Mouse (Mus musculus) forebrain, embryonic 16.5 days (tissue): ENCODE measurements around the gene Itch. TPM values are rescaled to one million over a fixed set of nuclear protein-coding genes. Genes with fewer than 3 reads are reported as not detected.

Experiments used
- ATAC-seq: fragments of 200-750 bp; cut with Nextera tagmentation; 2 replicates; pipeline ENCODE4 v1.8.0; 2017; ENCODE audit warnings: mild to moderate bottlenecking, moderate library complexity
- H3K27ac ChIP-seq: fragments of 300-500 bp; sonication (generic); 2 replicates; pipeline ENCODE4 v1.5.1; 2014; ENCODE audit warnings: low read length, control low read depth
- H3K27me3 ChIP-seq: fragments of 300-500 bp; sonication (generic); replicated peaks from 2 replicates; pipeline ENCODE4 v1.6.1; 2014; ENCODE audit warnings: low read length; ENCODE audit not compliant: control insufficient read depth, insufficient read depth
- H3K36me3 ChIP-seq: fragments of 300-500 bp; sonication (generic); 2 replicates; pipeline ENCODE4 v1.6.1; 2014; ENCODE audit not compliant: control insufficient read depth, insufficient read depth
- H3K4me1 ChIP-seq: fragments of 300-500 bp; sonication (generic); replicated peaks from 2 replicates; pipeline ENCODE4 v1.6.1; 2014; ENCODE audit warnings: low read length; ENCODE audit not compliant: control insufficient read depth, insufficient read depth
- H3K4me2 ChIP-seq: fragments of 300-500 bp; sonication (generic); 2 replicates; pipeline ENCODE4 v1.6.1; 2014; ENCODE audit warnings: mild to moderate bottlenecking, low read length, control low read depth
- H3K4me3 ChIP-seq: fragments of 300-500 bp; sonication (generic); replicated peaks from 2 replicates; pipeline ENCODE4 v1.5.1; 2014; ENCODE audit warnings: mild to moderate bottlenecking, low read length, control low read depth
- H3K9ac ChIP-seq: fragments of 300-500 bp; sonication (generic); replicated peaks from 2 replicates; pipeline ENCODE4 v1.6.1; 2014; ENCODE audit warnings: low read depth, low read length, control low read depth
- H3K9me3 ChIP-seq: fragments of 300-500 bp; sonication (generic); 2 replicates; pipeline ENCODE4 v1.6.1; 2016; ENCODE audit warnings: low read length; ENCODE audit not compliant: control insufficient read depth
- WGBS: fragments of 180-500 bp; shearing (Covaris S2); extraction: QIAGEN DNeasy Blood & Tissue Kit; methylation state at CpG from one replicate; pipeline ENCODE4 v1.1.7; 2014; 5-methylcytosine and 5-hydroxymethylcytosine counted together
- polyA plus RNA-seq: library from polyadenylated mRNA; unstranded; fragments of >200 nt; fragmentation: Nextera tagmentation; extraction: Ambion mirVana; gene quantifications from 2 replicates; pipeline ENCODE4 v1.2.1, GENCODE M21; 2015

The Itch gene
- polyA plus RNA-seq, 1 experiment from 2014 or later = 53.1 TPM

GRCm38 (mm10) chr2:155240915-155241314 lies 107.6 kb downstream of the Itch start:
- peaks cover 21% of the 10 kb centered on the region for H3K4me1 ChIP-seq
- no peaks in the 10 kb centered on the region for H3K9me3 ChIP-seq
- H3K27ac ChIP-seq = no peak overlapping the region
- ATAC-seq = no peak
- H3K4me3 ChIP-seq = no peak overlapping the region
- peaks cover 16% of the 10 kb centered on the region; the same call in 1 of the 2 replicates for H3K36me3 ChIP-seq
- no peaks in the 10 kb centered on the region for H3K27me3 ChIP-seq
- H3K4me2 ChIP-seq = no peak overlapping the region
- no peak overlapping the region for H3K9ac ChIP-seq
- 86% methylated on average over 4 of the region's 4 CpGs for WGBS

GRCm38 (mm10) chr2:155242296-155242855 lies 109.1 kb downstream of the Itch start:
- H3K9me3 ChIP-seq = no peaks in the 10 kb centered on the region
- H3K4me2 ChIP-seq = no peak overlapping the region
- peaks cover 17% of the 10 kb centered on the region for H3K4me1 ChIP-seq
- peaks cover 22% of the 10 kb centered on the region for H3K36me3 ChIP-seq
- H3K27me3 ChIP-seq = no peaks in the 10 kb centered on the region
- no peak overlapping the region for H3K27ac ChIP-seq
- H3K4me3 ChIP-seq = no peak overlapping the region
- no peak for ATAC-seq
- 90% methylated on average over 7 of the region's 7 CpGs for WGBS
- H3K9ac ChIP-seq = no peak overlapping the region

- 94% methylated on average over 4 of the region's 4 CpGs for WGBS
- Histone ChIP-seq H3K9me3 (no peaks in the 10 kb centered on the region), H3K4me3 (no peak overlapping the region), H3K4me1 (no peaks in the 10 kb centered on the region), H3K9ac (no peak overlapping the region), H3K27ac (no peak overlapping the region), H3K27me3 (no peaks in the 10 kb centered on the region), H3K4me2 (no peak overlapping the region), H3K36me3 (peaks cover 59% of the 10 kb centered on the region)
- ATAC-seq = no peak
Measured at GRCm38 (mm10) chr2:155246231-155246630, 112.9 kb downstream of the Itch start.

- H3K36me3 ChIP-seq = peaks cover 62% of the 10 kb centered on the region
- no peaks in the 10 kb centered on the region for H3K4me1 ChIP-seq
- no peak overlapping the region for H3K9ac ChIP-seq
- WGBS = 90% methylated on average over 1 of the region's 1 CpGs
- H3K4me2 ChIP-seq = no peak overlapping the region
- ATAC-seq = no peak
- H3K4me3 ChIP-seq = no peak overlapping the region
- no peaks in the 10 kb centered on the region for H3K9me3 ChIP-seq
- no peak overlapping the region for H3K27ac ChIP-seq
- H3K27me3 ChIP-seq = no peaks in the 10 kb centered on the region
Measured at GRCm38 (mm10) chr2:155248206-155248605, 114.9 kb downstream of the Itch start.

- H3K9ac ChIP-seq = no peak overlapping the region
- H3K27ac ChIP-seq = no peak overlapping the region
- H3K4me3 ChIP-seq = no peak overlapping the region
- no peaks in the 10 kb centered on the region for H3K9me3 ChIP-seq
- no peaks in the 10 kb centered on the region for H3K4me1 ChIP-seq
- H3K36me3 ChIP-seq = peaks cover 61% of the 10 kb centered on the region
- H3K27me3 ChIP-seq = no peaks in the 10 kb centered on the region
- ATAC-seq = no peak
- H3K4me2 ChIP-seq = no peak overlapping the region
- 85% methylated on average over 2 of the region's 2 CpGs for WGBS
Measured at GRCm38 (mm10) chr2:155248718-155249117, 115.4 kb downstream of the Itch start.

- H3K4me2 ChIP-seq = no peak overlapping the region
- H3K9ac ChIP-seq = no peak overlapping the region
- peaks cover 55% of the 10 kb centered on the region for H3K36me3 ChIP-seq
- H3K4me1 ChIP-seq = no peaks in the 10 kb centered on the region
- ATAC-seq = no peak
- no peak overlapping the region for H3K27ac ChIP-seq
- no peaks in the 10 kb centered on the region for H3K27me3 ChIP-seq
- H3K9me3 ChIP-seq = no peaks in the 10 kb centered on the region
- H3K4me3 ChIP-seq = no peak overlapping the region
- 94% methylated on average over 5 of the region's 5 CpGs for WGBS
Measured at GRCm38 (mm10) chr2:155249588-155249987, 116.3 kb downstream of the Itch start.

GRCm38 (mm10) chr2:155265526-155265925 lies 132.2 kb downstream of the Itch start:
- Histone ChIP-seq H3K4me1 (no peaks in the 10 kb centered on the region), H3K36me3 (no peaks in the 10 kb centered on the region), H3K4me3 (no peak overlapping the region), H3K9me3 (no peaks in the 10 kb centered on the region), H3K27me3 (no peaks in the 10 kb centered on the region), H3K27ac (no peak overlapping the region), H3K4me2 (no peak overlapping the region), H3K9ac (no peak overlapping the region)
- WGBS = 91% methylated on average over 6 of the region's 6 CpGs
- no peak for ATAC-seq

- Histone ChIP-seq H3K4me3 (no peak overlapping the region), H3K4me2 (no peak overlapping the region), H3K27ac (no peak overlapping the region), H3K9me3 (no peaks in the 10 kb centered on the region), H3K27me3 (no peaks in the 10 kb centered on the region), H3K4me1 (no peaks in the 10 kb centered on the region), H3K9ac (no peak overlapping the region), H3K36me3 (no peaks in the 10 kb centered on the region)
- whole genome bisulfite sequencing = 86% methylated on average over 5 of the region's 5 CpGs
- no peak for ATAC-seq
Measured at GRCm38 (mm10) chr2:155266896-155267295, 133.6 kb downstream of the Itch start.

- no peak for ATAC-seq
- no peaks in the 10 kb centered on the region for H3K9me3 ChIP-seq
- no peak overlapping the region for H3K9ac ChIP-seq
- H3K36me3 ChIP-seq = no peaks in the 10 kb centered on the region
- no peak overlapping the region for H3K27ac ChIP-seq
- WGBS = 80% methylated on average over 6 of the region's 6 CpGs
- no peak overlapping the region for H3K4me3 ChIP-seq
- H3K4me2 ChIP-seq = no peak overlapping the region
- H3K4me1 ChIP-seq = peaks cover 2% of the 10 kb centered on the region
- H3K27me3 ChIP-seq = no peaks in the 10 kb centered on the region
Measured at GRCm38 (mm10) chr2:155271957-155272356, 138.6 kb downstream of the Itch start.
